Mouse (Mus musculus): ENCODE measurements around the gene Trim28. TPM values are rescaled to one million over a fixed set of nuclear protein-coding genes. Genes with fewer than 3 reads are reported as not detected.

Trim28 gene
- total and polyA plus RNA-seq, 2 experiments from 2014 or later: 190 to 650 TPM

GRCm38 (mm10) chr7:12992222-12992621 lies 6.7 kb upstream of the Trim28 start:
- Histone ChIP-seq H3K36me3 (ENCODE audit: insufficient read depth, low read length) (no peaks in the 10 kb centered on the region), H3K4me3 (ENCODE audit: low read depth, low read length) (no peak overlapping the region), H3K4me2 (ENCODE audit: low read depth, low read length, poor library complexity, severe bottlenecking) (no peak overlapping the region), H3K27ac (ENCODE audit: low read depth, low read length) (no peak overlapping the region), H3K9me3 (ENCODE audit: low read length) (no peaks in the 10 kb centered on the region), H3K4me1 (ENCODE audit: insufficient read depth, low read length) (no peaks in the 10 kb centered on the region), H3K9ac (replicated peaks; ENCODE audit: low read length, poor library complexity, severe bottlenecking) (no peak overlapping the region), H3K27me3 (ENCODE audit: insufficient read depth, low read length) (no peaks in the 10 kb centered on the region)
- no peak for DNase-seq (ENCODE audit: low spot score)
- peak; percentile 39 for TF ChIP-seq CTCF (IDR thresholded peaks at IDR 0.05)
- WGBS: 2% methylated on average over 3 of the region's 3 CpGs
- ATAC-seq (ENCODE audit: low FRiP score): no peak

- Histone ChIP-seq H3K9me3 (ENCODE audit: low read length) (no peaks in the 10 kb centered on the region), H3K4me3 (ENCODE audit: low read depth, low read length) (no peak overlapping the region), H3K4me2 (ENCODE audit: low read depth, low read length, poor library complexity, severe bottlenecking) (no peak overlapping the region), H3K27ac (ENCODE audit: low read depth, low read length) (no peak overlapping the region), H3K4me1 (ENCODE audit: insufficient read depth, low read length) (no peaks in the 10 kb centered on the region), H3K36me3 (ENCODE audit: insufficient read depth, low read length) (no peaks in the 10 kb centered on the region), H3K27me3 (ENCODE audit: insufficient read depth, low read length) (no peaks in the 10 kb centered on the region), H3K9ac (replicated peaks; ENCODE audit: low read length, poor library complexity, severe bottlenecking) (no peak overlapping the region)
- TF ChIP-seq CTCF (IDR thresholded peaks at IDR 0.05): no peak
- ATAC-seq (ENCODE audit: low FRiP score) (no peak), DNase-seq (ENCODE audit: low spot score) (no peak)
- 91% methylated on average over 10 of the region's 10 CpGs for WGBS
Measured at GRCm38 (mm10) chr7:12993148-12993547, 5.8 kb upstream of the Trim28 start.

- no peak for DNase-seq (ENCODE audit: low spot score)
- no peak overlapping the region for H3K4me2 ChIP-seq (ENCODE audit: low read depth, low read length, poor library complexity, severe bottlenecking)
- H3K4me3 ChIP-seq (ENCODE audit: low read depth, low read length): no peak overlapping the region
- H3K27ac ChIP-seq (ENCODE audit: low read depth, low read length): no peak overlapping the region
- H3K36me3 ChIP-seq (ENCODE audit: insufficient read depth, low read length): no peaks in the 10 kb centered on the region
- no peaks in the 10 kb centered on the region for H3K27me3 ChIP-seq (ENCODE audit: insufficient read depth, low read length)
- no peak overlapping the region for H3K9ac ChIP-seq (replicated peaks; ENCODE audit: low read length, poor library complexity, severe bottlenecking)
- ATAC-seq (ENCODE audit: low FRiP score): no peak
- no peak for TF ChIP-seq CTCF (IDR thresholded peaks at IDR 0.05)
- no peaks in the 10 kb centered on the region for H3K9me3 ChIP-seq (ENCODE audit: low read length)
- H3K4me1 ChIP-seq (ENCODE audit: insufficient read depth, low read length): no peaks in the 10 kb centered on the region
Measured at GRCm38 (mm10) chr7:12995862-12996261, 3.1 kb upstream of the Trim28 start.

GRCm38 (mm10) chr7:12997230-12997629 lies 1.7 kb upstream of the Trim28 start:
- H3K4me3 ChIP-seq (ENCODE audit: low read depth, low read length): no peak overlapping the region
- no peaks in the 10 kb centered on the region for H3K4me1 ChIP-seq (ENCODE audit: insufficient read depth, low read length)
- 75% methylated on average over 5 of the region's 5 CpGs for WGBS
- no peak overlapping the region for H3K4me2 ChIP-seq (ENCODE audit: low read depth, low read length, poor library complexity, severe bottlenecking)
- ATAC-seq (ENCODE audit: low FRiP score) (no peak), DNase-seq (ENCODE audit: low spot score) (no peak)
- no peak overlapping the region for H3K9ac ChIP-seq (replicated peaks; ENCODE audit: low read length, poor library complexity, severe bottlenecking)
- no peaks in the 10 kb centered on the region for H3K27me3 ChIP-seq (ENCODE audit: insufficient read depth, low read length)
- no peaks in the 10 kb centered on the region for H3K9me3 ChIP-seq (ENCODE audit: low read length)
- no peak overlapping the region for H3K27ac ChIP-seq (ENCODE audit: low read depth, low read length)
- no peak for TF ChIP-seq CTCF (IDR thresholded peaks at IDR 0.05)
- H3K36me3 ChIP-seq (ENCODE audit: insufficient read depth, low read length): no peaks in the 10 kb centered on the region

- H3K4me1 ChIP-seq (ENCODE audit: insufficient read depth, low read length): no peaks in the 10 kb centered on the region
- H3K4me2 ChIP-seq (ENCODE audit: low read depth, low read length, poor library complexity, severe bottlenecking): no peak within 1 kb of the TSS
- WGBS: 78% methylated on average over 5 of the region's 5 CpGs
- H3K36me3 ChIP-seq (ENCODE audit: insufficient read depth, low read length): no peaks in the 10 kb centered on the region
- no peak within 1 kb of the TSS for H3K9ac ChIP-seq (replicated peaks; ENCODE audit: low read length, poor library complexity, severe bottlenecking)
- DNase-seq (ENCODE audit: low spot score) (no peak), ATAC-seq (ENCODE audit: low FRiP score) (no peak)
- no peak within 1 kb of the TSS for H3K27ac ChIP-seq (ENCODE audit: low read depth, low read length)
- H3K9me3 ChIP-seq (ENCODE audit: low read length): no peaks in the 10 kb centered on the region
- no peak for TF ChIP-seq CTCF (IDR thresholded peaks at IDR 0.05)
- H3K27me3 ChIP-seq (ENCODE audit: insufficient read depth, low read length): no peaks in the 10 kb centered on the region
- no peak within 1 kb of the TSS for H3K4me3 ChIP-seq (ENCODE audit: low read depth, low read length)
Measured at GRCm38 (mm10) chr7:12998053-12998452, 861 bp upstream of the Trim28 start, which contains the start of gene Slc27a5. Gene Slc27a5, minus strand, starts transcription at chr7:12998192.

- Histone ChIP-seq H3K36me3 (ENCODE audit: insufficient read depth, low read length) (peaks cover 15% of the 10 kb centered on the region), H3K27ac (ENCODE audit: low read depth, low read length) (no peak overlapping the region), H3K4me1 (ENCODE audit: insufficient read depth, low read length) (no peaks in the 10 kb centered on the region), H3K9ac (replicated peaks; ENCODE audit: low read length, poor library complexity, severe bottlenecking) (no peak overlapping the region), H3K27me3 (ENCODE audit: insufficient read depth, low read length) (no peaks in the 10 kb centered on the region), H3K4me2 (ENCODE audit: low read depth, low read length, poor library complexity, severe bottlenecking) (no peak overlapping the region), H3K4me3 (ENCODE audit: low read depth, low read length) (no peak overlapping the region), H3K9me3 (ENCODE audit: low read length) (no peaks in the 10 kb centered on the region)
- ATAC-seq (ENCODE audit: low FRiP score) (no peak), DNase-seq (ENCODE audit: low spot score) (no peak)
- no peak for TF ChIP-seq CTCF (IDR thresholded peaks at IDR 0.05)
- 82% methylated on average over 1 of the region's 1 CpGs for WGBS
Measured at GRCm38 (mm10) chr7:13001584-13001983, 2.7 kb downstream of the Trim28 start.

Data from midbrain, postnatal 0 days (tissue).